Mouse (Mus musculus) testis, adult 2 months (tissue): ENCODE results near the gene Antxr2.

Source experiments
- CTCF ChIP-seq: fragments of 200-500 bp; IDR thresholded peaks from 2 replicates; pipeline ENCODE4 v1.5.1; 2012; ENCODE audit warnings: low read depth, mild to moderate bottlenecking, inconsistent platforms, low read length, moderate library complexity; ENCODE audit not compliant: control insufficient read depth, insufficient read depth, insufficient replicate concordance
- POLR2A ChIP-seq: fragments of 200-500 bp; IDR thresholded peaks from 2 replicates; pipeline ENCODE4 v1.6.1; 2012; ENCODE audit warnings: low read depth, mild to moderate bottlenecking, inconsistent platforms, low read length, moderate library complexity; ENCODE audit not compliant: control insufficient read depth

DNA sequence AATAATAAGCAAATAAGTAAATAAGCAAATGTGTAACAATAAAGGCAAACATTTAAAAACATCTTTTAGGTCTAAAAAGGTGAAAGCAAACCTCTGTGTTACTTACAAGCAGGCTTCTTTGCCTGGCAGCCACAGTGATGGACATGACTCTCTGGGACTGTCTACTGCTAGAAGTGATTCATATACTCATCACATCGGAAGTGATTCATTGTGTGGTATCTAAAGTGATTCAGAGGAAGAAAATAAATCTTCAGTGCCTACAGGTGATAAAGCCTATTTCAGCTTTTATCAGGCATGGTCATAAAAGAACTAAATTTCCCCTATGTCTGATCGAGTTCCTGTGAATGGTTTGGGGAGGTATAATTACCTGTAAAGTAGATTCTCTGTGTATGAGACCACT lies 4.1 kb upstream of the Antxr2 start:
- TF ChIP-seq CTCF (no peak), POLR2A (no peak)
